Mouse (Mus musculus): ENCODE results near the gene Pithd1. TPM values are rescaled to one million over a fixed set of nuclear protein-coding genes. Genes with fewer than 3 reads are reported as not detected.
A peak's percentile ranks its signal among the peaks of the same experiment; 100 is the strongest.
"Not testable (repeated sequence)": the region's sequence is repeated elsewhere in the genome, so short reads cannot be mapped to it uniquely, and the experiment has no call there.

The Pithd1 gene
- polyA plus RNA-seq, 1 experiment from 2014 or later, result 22.0 TPM

DNA sequence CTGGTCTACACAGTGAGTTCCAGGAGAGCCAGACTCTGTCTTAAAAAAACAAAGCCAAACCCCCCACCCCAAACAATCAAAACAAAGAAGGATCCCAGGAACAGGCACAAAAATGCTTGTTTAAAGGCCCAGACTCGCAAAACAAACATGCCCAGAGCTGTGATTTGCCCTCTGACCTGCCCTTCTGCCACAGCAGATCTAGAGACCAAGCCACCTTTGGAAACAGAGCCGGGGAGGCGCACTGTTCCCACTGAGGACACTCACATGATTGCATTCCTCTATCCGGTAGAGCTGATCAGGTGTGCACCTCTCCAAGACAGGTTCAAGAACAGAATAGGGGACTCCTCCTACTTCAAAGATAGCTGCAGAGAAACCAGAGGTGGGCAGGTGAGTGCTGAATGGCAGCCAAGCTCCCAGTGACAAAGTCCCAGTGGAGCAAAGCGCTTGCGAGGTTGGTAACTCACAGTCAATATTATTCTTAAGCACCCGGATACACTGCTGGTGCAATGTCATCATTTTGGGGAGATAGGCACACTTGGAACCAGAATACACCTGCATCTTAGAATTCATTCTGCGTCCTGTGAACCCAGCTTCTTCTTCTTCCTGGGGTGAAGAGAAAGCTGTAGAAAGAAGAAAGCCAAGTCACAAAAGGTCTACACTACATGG is 21.9 kb upstream of the Pithd1 start:
- Histone ChIP-seq H3K36me3 (ENCODE audit: inconsistent target) (peaks cover 89% of the 10 kb centered on the region), H3K27ac (no peak overlapping the region), H3K4me3 (ENCODE audit: inconsistent target) (no peak overlapping the region), H3K79me2 (ENCODE audit: inconsistent target) (peaks cover 44% of the 10 kb centered on the region)
- WGBS (ENCODE audit: missing documents), result 97% methylated on average over 8 of the region's 8 CpGs

- H3K79me2 ChIP-seq (ENCODE audit: inconsistent target), result peaks cover 23% of the 10 kb centered on the region; the same call in 1 of the 2 replicates
- no peak overlapping the region for H3K27ac ChIP-seq
- peaks cover 90% of the 10 kb centered on the region for H3K36me3 ChIP-seq (ENCODE audit: inconsistent target)
- no peak overlapping the region for H3K4me3 ChIP-seq (ENCODE audit: inconsistent target)
- WGBS (ENCODE audit: missing documents), result 68% methylated on average over 3 of the region's 3 CpGs
Observed at GRCm38 (mm10) chr4:136006821-136007220, 19.8 kb upstream of the Pithd1 start.

DNA sequence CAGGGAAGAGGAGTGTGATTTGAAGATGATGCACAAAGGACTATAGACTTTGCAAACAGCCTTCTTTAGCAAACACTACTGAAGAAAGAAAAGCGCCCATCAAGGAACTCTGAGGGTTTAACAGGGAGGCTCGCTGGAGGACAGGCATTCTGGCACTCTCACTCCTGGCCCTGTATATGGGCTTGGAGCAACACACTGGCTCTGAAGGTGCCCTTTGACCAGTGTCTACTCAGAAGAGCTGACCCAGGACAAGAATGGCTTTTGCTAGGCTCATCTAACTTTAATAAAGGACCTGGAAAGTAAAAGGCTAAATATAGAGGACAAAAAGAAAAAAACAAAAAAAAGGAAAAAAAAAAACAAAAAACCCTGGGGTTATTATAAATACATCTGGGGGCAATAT is 17.9 kb upstream of the Pithd1 start:
- no peak overlapping the region for H3K4me3 ChIP-seq (ENCODE audit: inconsistent target)
- H3K27ac ChIP-seq, result no peak overlapping the region
- H3K36me3 ChIP-seq (ENCODE audit: inconsistent target), result peaks cover 71% of the 10 kb centered on the region
- 91% methylated on average over 1 of the region's 2 CpGs for WGBS (ENCODE audit: missing documents)
- H3K79me2 ChIP-seq (ENCODE audit: inconsistent target), result peaks cover 4% of the 10 kb centered on the region; the same call in 1 of the 2 replicates

DNA sequence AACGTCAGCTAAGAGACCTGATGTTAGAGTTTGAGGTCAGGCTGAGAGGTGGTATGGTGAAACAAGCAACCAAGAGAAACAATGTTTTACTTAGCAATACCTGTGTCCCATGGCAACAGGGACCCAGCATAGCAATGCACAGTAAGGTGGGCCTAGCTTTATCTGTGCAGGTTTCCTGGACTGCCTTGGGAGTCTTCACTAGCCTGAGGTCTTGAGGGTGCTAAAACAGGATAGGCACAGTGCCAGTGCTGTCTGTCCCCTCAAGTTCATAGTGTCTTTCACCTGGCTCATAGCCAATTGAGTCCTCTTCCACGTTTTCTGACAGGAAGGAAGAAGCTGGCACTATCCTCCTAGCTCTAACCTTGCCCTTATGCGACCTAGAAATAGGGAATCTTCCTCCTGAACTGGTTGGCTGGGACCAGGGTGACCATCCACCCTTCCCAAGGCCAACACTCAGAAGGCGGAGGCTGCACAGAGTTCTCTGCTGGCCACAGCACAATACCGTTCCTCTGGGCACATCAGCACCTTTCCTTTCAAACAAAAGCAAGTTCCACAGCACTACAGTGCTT is 17.1 kb upstream of the Pithd1 start:
- WGBS (ENCODE audit: missing documents), result 80% methylated on average over 4 of the region's 5 CpGs
- no peak overlapping the region for H3K4me3 ChIP-seq (ENCODE audit: inconsistent target)

GRCm38 (mm10) chr4:135995118-135995517 is 8.1 kb upstream of the Pithd1 start:
- Histone ChIP-seq H3K36me3 (ENCODE audit: inconsistent target) (no peaks in the 10 kb centered on the region), H3K79me2 (ENCODE audit: inconsistent target) (no peaks in the 10 kb centered on the region), H3K4me3 (ENCODE audit: inconsistent target) (no peak overlapping the region), H3K27ac (no peak overlapping the region)
- WGBS (ENCODE audit: missing documents), result 91% methylated on average over 4 of the region's 4 CpGs

More for the DNA sequence above, 17.1 kb upstream of the Pithd1 start:
- Histone ChIP-seq H3K36me3 (ENCODE audit: inconsistent target) (peaks cover 64% of the 10 kb centered on the region), H3K27ac (no peak overlapping the region), H3K79me2 (ENCODE audit: inconsistent target) (no peaks in the 10 kb centered on the region)

DNA sequence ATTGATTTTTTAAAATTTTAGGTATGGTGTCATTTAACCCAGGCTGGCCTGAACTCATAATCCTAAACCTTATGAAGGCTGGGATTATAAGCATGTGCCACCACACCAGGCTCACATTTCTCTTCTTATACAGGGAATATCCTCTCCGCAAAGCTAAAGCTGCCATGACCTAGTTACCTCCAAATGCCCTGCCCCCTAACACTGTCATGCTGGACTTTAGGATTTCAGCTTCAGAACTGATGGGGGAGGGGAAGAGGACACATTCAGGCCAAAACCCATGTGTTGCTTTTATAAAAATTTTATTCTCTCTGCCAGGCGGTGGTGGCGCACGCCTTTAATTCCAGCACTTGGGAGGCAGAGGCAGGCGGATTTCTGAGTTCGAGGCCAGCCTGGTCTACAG is 6.9 kb upstream of the Pithd1 start:
- 95% methylated on average over 6 of the region's 6 CpGs for WGBS (ENCODE audit: missing documents)
- no peak overlapping the region for H3K27ac ChIP-seq
- H3K36me3 ChIP-seq (ENCODE audit: inconsistent target), result no peaks in the 10 kb centered on the region
- H3K4me3 ChIP-seq (ENCODE audit: inconsistent target), result no peak overlapping the region
- no peaks in the 10 kb centered on the region for H3K79me2 ChIP-seq (ENCODE audit: inconsistent target)

GRCm38 (mm10) chr4:135987714-135988113 is 650 bp upstream of the Pithd1 start:
- Histone ChIP-seq H3K4me3 (ENCODE audit: inconsistent target) (peak overlapping the region; percentile 45; the same call in 1 of the 2 replicates), H3K27ac (peak overlapping the region; percentile 60; the same call in 1 of the 2 replicates), H3K36me3 (ENCODE audit: inconsistent target) (no peaks in the 10 kb centered on the region), H3K79me2 (ENCODE audit: inconsistent target) (peaks cover 13% of the 10 kb centered on the region; the same call in 1 of the 2 replicates)
- WGBS (ENCODE audit: missing documents), result 88% methylated on average over 9 of the region's 9 CpGs

DNA sequence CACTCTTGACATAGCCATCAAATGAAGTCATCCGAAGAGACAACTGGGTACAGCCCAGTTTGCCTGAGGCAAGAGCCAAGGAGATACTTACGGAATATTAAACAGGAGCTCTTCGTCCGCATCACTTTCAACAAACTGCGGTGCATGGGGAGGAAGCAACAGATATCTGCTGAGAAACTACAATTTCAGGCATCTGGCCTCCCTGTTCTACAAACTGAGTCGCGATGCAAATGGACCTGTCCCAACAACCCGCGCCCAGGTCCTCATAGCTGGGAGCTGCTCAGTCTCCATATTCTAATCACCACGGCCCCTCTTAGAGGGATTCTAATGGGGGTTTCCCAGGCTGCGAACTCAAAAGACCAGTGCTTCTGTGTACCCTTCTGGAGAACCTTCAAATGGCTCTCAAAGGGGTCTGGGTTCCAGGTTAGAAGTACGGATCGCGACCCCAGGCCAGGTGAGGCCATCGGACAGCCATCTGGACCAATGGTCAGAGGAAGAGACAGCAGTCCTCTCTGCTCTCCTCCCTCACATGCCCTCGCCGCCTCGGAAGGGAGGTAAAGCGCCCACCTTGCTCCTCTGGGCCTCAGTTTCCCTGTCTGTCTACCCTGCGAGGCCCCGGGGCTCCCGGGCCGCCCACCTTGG is 642 bp downstream of the Pithd1 start:
- Histone ChIP-seq H3K27ac (peak overlapping the region; percentile 8; the same call in 1 of the 2 replicates), H3K79me2 (ENCODE audit: inconsistent target) (peaks cover 13% of the 10 kb centered on the region; the same call in 1 of the 2 replicates), H3K36me3 (ENCODE audit: inconsistent target) (no peaks in the 10 kb centered on the region), H3K4me3 (ENCODE audit: inconsistent target) (peak overlapping the region; percentile 67)
- WGBS (ENCODE audit: missing documents), result 9% methylated on average over 23 of the region's 23 CpGs

DNA sequence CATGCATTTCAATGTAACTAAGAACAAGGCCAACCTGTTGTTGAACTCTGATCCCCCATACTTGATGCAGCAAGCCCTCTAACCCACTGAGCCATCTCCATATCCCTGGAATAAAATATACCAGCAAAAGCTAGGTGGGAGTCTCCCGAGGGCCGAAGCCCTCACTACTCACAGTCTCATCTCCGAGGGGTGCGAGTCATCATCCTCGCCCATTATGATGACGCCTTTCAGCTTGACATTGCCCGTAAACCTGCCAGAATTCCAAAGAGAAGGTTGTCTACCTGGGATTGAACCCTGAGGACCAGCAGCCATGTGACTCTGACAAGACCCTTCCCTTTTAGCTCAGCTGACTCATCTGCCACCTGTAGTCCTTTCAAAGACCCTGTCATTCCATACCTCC is 1.3 kb downstream of the Pithd1 start:
- 97% methylated on average over 7 of the region's 7 CpGs for WGBS (ENCODE audit: missing documents)
- Histone ChIP-seq H3K36me3 (ENCODE audit: inconsistent target) (no peaks in the 10 kb centered on the region), H3K27ac (no peak overlapping the region), H3K79me2 (ENCODE audit: inconsistent target) (peaks cover 13% of the 10 kb centered on the region; the same call in 1 of the 2 replicates), H3K4me3 (ENCODE audit: inconsistent target) (peak overlapping the region; percentile 67; the same call in 1 of the 2 replicates)

GRCm38 (mm10) chr4:135985193-135985592 is 1.9 kb downstream of the Pithd1 start:
- peaks cover 13% of the 10 kb centered on the region; the same call in 1 of the 2 replicates for H3K79me2 ChIP-seq (ENCODE audit: inconsistent target)
- no peak overlapping the region for H3K4me3 ChIP-seq (ENCODE audit: inconsistent target)
- WGBS (ENCODE audit: missing documents), result 75% methylated on average over 5 of the region's 5 CpGs
- H3K27ac ChIP-seq, result no peak overlapping the region
- H3K36me3 ChIP-seq (ENCODE audit: inconsistent target), result no peaks in the 10 kb centered on the region

DNA sequence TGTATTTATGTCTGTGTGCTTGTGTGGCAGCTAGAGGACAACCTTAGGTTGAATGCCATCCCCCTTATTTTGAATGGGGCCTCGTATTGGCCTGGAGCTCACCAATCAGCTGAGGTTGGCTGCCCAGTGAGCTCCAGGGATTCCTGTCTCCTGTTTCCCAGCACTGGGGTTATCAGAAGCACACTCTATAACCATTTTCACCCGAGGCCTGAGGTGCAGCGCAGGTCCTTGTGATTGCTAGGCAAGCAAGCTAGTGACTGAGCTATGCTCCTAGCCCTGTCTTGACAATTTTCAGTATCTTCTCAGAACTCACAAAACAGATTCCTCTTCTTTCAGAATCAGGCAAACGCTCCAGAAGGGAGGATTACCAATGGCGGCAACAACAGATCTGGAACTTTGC is 2.5 kb downstream of the Pithd1 start:
- WGBS (ENCODE audit: missing documents), result 92% methylated on average over 5 of the region's 5 CpGs
- Histone ChIP-seq H3K4me3 (ENCODE audit: inconsistent target) (no peak overlapping the region), H3K27ac (no peak overlapping the region), H3K79me2 (ENCODE audit: inconsistent target) (peaks cover 13% of the 10 kb centered on the region; the same call in 1 of the 2 replicates), H3K36me3 (ENCODE audit: inconsistent target) (no peaks in the 10 kb centered on the region)

- H3K36me3 ChIP-seq (ENCODE audit: inconsistent target), result peaks cover 9% of the 10 kb centered on the region; the same call in 1 of the 2 replicates
- WGBS (ENCODE audit: missing documents), result 53% methylated on average over 7 of the region's 7 CpGs
- peak overlapping the region; percentile 25 for H3K27ac ChIP-seq
- H3K79me2 ChIP-seq (ENCODE audit: inconsistent target), result peaks cover 11% of the 10 kb centered on the region; the same call in 1 of the 2 replicates
- H3K4me3 ChIP-seq (ENCODE audit: inconsistent target), result no peak overlapping the region
Observed at GRCm38 (mm10) chr4:135981524-135982063, 5.5 kb downstream of the Pithd1 start.

- 96% methylated on average over 2 of the region's 5 CpGs for WGBS (ENCODE audit: missing documents)
- H3K4me3 ChIP-seq (ENCODE audit: inconsistent target); H3K27ac ChIP-seq; H3K79me2 ChIP-seq (ENCODE audit: inconsistent target); H3K36me3 ChIP-seq (ENCODE audit: inconsistent target): not testable (repeated sequence)
Observed at GRCm38 (mm10) chr4:135980223-135980622, 6.8 kb downstream of the Pithd1 start.

- Histone ChIP-seq H3K27ac (no peak overlapping the region), H3K4me3 (ENCODE audit: inconsistent target) (no peak overlapping the region), H3K36me3 (ENCODE audit: inconsistent target) (peaks cover 9% of the 10 kb centered on the region; the same call in 1 of the 2 replicates), H3K79me2 (ENCODE audit: inconsistent target) (peaks cover 17% of the 10 kb centered on the region)
- 94% methylated on average over 12 of the region's 12 CpGs for WGBS (ENCODE audit: missing documents)
Observed at GRCm38 (mm10) chr4:135976146-135976545, 10.9 kb downstream of the Pithd1 start.

All from macrophage (primary cell).